Mouse (Mus musculus): ENCODE results near the gene Tmtc1. TPM values are rescaled to one million over a fixed set of nuclear protein-coding genes. Genes with fewer than 3 reads are reported as not detected.

Gene Tmtc1
- 10 to 100 TPM; 36.8 to 40.8 TPM for total RNA-seq (2021)

- intact Hi-C loops (cut with DNase I): loop anchor here (5.0 to 10.0 kb wide), 3 partner anchors 113 to 308 kb away; no protein-coding TSS in a partner anchor
- DNase-seq (ENCODE audit: extremely low spot score in 1 of 2, low spot score in 2 of 2): peak; percentile 26 to 87
Observed at GRCm38 (mm10) chr6:148443726-148444701, at the start of gene Tmtc1. Gene Tmtc1 (minus strand): TSS chr6:148444389.

GRCm38 (mm10) chr6:148491849-148492248 lies 47.7 kb upstream of the Tmtc1 start:
- intact Hi-C loops (cut with DNase I): no loop called here
- no peak for DNase-seq (ENCODE audit: extremely low spot score in 1 of 2, low spot score in 2 of 2)

GRCm38 (mm10) chr6:148486756-148487155 lies 42.6 kb upstream of the Tmtc1 start:
- intact Hi-C loops (cut with DNase I): no loop called here
- no peak for DNase-seq (ENCODE audit: extremely low spot score in 1 of 2, low spot score in 2 of 2)

GRCm38 (mm10) chr6:148481894-148482293 lies 37.7 kb upstream of the Tmtc1 start:
- peak in 1 of 2 experiments; percentile 11 for DNase-seq (ENCODE audit: extremely low spot score in 1 of 2, low spot score in 2 of 2)
- intact Hi-C loops (cut with DNase I): no loop called here

- DNase-seq (ENCODE audit: extremely low spot score in 1 of 2, low spot score in 2 of 2): no peak
- intact Hi-C loops (cut with DNase I): no loop called here
Observed at GRCm38 (mm10) chr6:148479671-148480237, 35.6 kb upstream of the Tmtc1 start.

- DNase-seq (ENCODE audit: extremely low spot score in 1 of 2, low spot score in 2 of 2): no peak
- intact Hi-C loops (cut with DNase I): no loop called here
Observed at GRCm38 (mm10) chr6:148478350-148478749, 34.2 kb upstream of the Tmtc1 start.

GRCm38 (mm10) chr6:148472289-148472688 lies 28.1 kb upstream of the Tmtc1 start:
- DNase-seq (ENCODE audit: extremely low spot score in 1 of 2, low spot score in 2 of 2): no peak
- intact Hi-C loops (cut with DNase I): no loop called here

GRCm38 (mm10) chr6:148467924-148468389 lies 23.8 kb upstream of the Tmtc1 start:
- intact Hi-C loops (cut with DNase I): no loop called here
- peak in 1 of 2 experiments; percentile 34 for DNase-seq (ENCODE audit: extremely low spot score in 1 of 2, low spot score in 2 of 2)

- intact Hi-C loops (cut with DNase I): no loop called here
- DNase-seq (ENCODE audit: extremely low spot score in 1 of 2, low spot score in 2 of 2): no peak
Observed at GRCm38 (mm10) chr6:148467170-148467921, 23.2 kb upstream of the Tmtc1 start.

GRCm38 (mm10) chr6:148459636-148460035 lies 15.4 kb upstream of the Tmtc1 start:
- intact Hi-C loops (cut with DNase I): no loop called here
- DNase-seq (ENCODE audit: extremely low spot score in 1 of 2, low spot score in 2 of 2): no peak

- intact Hi-C loops (cut with DNase I): no loop called here
- DNase-seq (ENCODE audit: extremely low spot score in 1 of 2, low spot score in 2 of 2): no peak
Observed at GRCm38 (mm10) chr6:148455470-148455869, 11.3 kb upstream of the Tmtc1 start.

- DNase-seq (ENCODE audit: extremely low spot score in 1 of 2, low spot score in 2 of 2): no peak
- intact Hi-C loops (cut with DNase I): no loop called here
Observed at GRCm38 (mm10) chr6:148454740-148455139, 10.6 kb upstream of the Tmtc1 start.

GRCm38 (mm10) chr6:148448151-148448550 lies 4.0 kb upstream of the Tmtc1 start:
- intact Hi-C loops (cut with DNase I): loop anchor here (10.0 kb wide), 1 partner anchor 203 kb away; no protein-coding TSS in a partner anchor
- no peak for DNase-seq (ENCODE audit: extremely low spot score in 1 of 2, low spot score in 2 of 2)

GRCm38 (mm10) chr6:148446113-148446512 lies 1.9 kb upstream of the Tmtc1 start:
- intact Hi-C loops (cut with DNase I): loop anchor here (10.0 kb wide), 1 partner anchor 201 kb away; no protein-coding TSS in a partner anchor
- no peak for DNase-seq (ENCODE audit: extremely low spot score in 1 of 2, low spot score in 2 of 2)

GRCm38 (mm10) chr6:148444796-148445195 lies 607 bp upstream of the Tmtc1 start:
- intact Hi-C loops (cut with DNase I): loop anchor here (5.0 to 10.0 kb wide), 3 partner anchors 113 to 308 kb away; no protein-coding TSS in a partner anchor
- no peak for DNase-seq (ENCODE audit: extremely low spot score in 1 of 2, low spot score in 2 of 2)

- peak in 1 of 2 experiments; percentile 5 for DNase-seq (ENCODE audit: extremely low spot score in 1 of 2, low spot score in 2 of 2)
- intact Hi-C loops (cut with DNase I): loop anchor here (5.0 to 10.0 kb wide), 3 partner anchors 114 to 309 kb away; no protein-coding TSS in a partner anchor
Observed at GRCm38 (mm10) chr6:148443291-148443725, 881 bp downstream of the Tmtc1 start.

- intact Hi-C loops (cut with DNase I): loop anchor here (5.0 to 10.0 kb wide), 3 partner anchors 115 to 310 kb away; no protein-coding TSS in a partner anchor
- peak; percentile 13 to 52 for DNase-seq (ENCODE audit: extremely low spot score in 1 of 2, low spot score in 2 of 2)
Observed at GRCm38 (mm10) chr6:148442671-148443290, 1.4 kb downstream of the Tmtc1 start.

GRCm38 (mm10) chr6:148441871-148442270 lies 2.3 kb downstream of the Tmtc1 start:
- intact Hi-C loops (cut with DNase I): loop anchor here (5.0 to 10.0 kb wide), 3 partner anchors 115 to 310 kb away; no protein-coding TSS in a partner anchor

More at GRCm38 (mm10) chr6:148441871-148442270, 2.3 kb downstream of the Tmtc1 start:
- no peak for DNase-seq (ENCODE audit: extremely low spot score in 1 of 2, low spot score in 2 of 2)
